Mouse (Mus musculus): ENCODE measurements around the gene Slc29a1. TPM values are rescaled to one million over a fixed set of nuclear protein-coding genes. Genes with fewer than 3 reads are reported as not detected.

The Slc29a1 gene
- polyA plus RNA-seq, 1 experiment from 2014 or later, result 33.2 TPM

GRCm38 (mm10) chr17:45617655-45618054 lies 18.2 kb upstream of the Slc29a1 start:
- no peak for ATAC-seq (ENCODE audit: low FRiP score, low TSS enrichment)
- 92% methylated on average over 6 of the region's 6 CpGs for WGBS
- Histone ChIP-seq H3K4me2 (ENCODE audit: low read length) (no peak overlapping the region), H3K4me3 (replicated peaks; ENCODE audit: low read depth, low read length) (no peak overlapping the region), H3K27ac (replicated peaks; ENCODE audit: low read depth, low read length) (no peak overlapping the region), H3K36me3 (ENCODE audit: control insufficient read depth, insufficient read depth, low read length) (no peaks in the 10 kb centered on the region), H3K27me3 (ENCODE audit: control insufficient read depth, insufficient read depth, low read length) (no peaks in the 10 kb centered on the region), H3K9ac (replicated peaks; ENCODE audit: low read length) (no peak overlapping the region), H3K4me1 (ENCODE audit: control insufficient read depth, insufficient read depth, low read length) (no peaks in the 10 kb centered on the region), H3K9me3 (ENCODE audit: control insufficient read depth, low read length) (no peaks in the 10 kb centered on the region)
- no peak for DNase-seq

DNA sequence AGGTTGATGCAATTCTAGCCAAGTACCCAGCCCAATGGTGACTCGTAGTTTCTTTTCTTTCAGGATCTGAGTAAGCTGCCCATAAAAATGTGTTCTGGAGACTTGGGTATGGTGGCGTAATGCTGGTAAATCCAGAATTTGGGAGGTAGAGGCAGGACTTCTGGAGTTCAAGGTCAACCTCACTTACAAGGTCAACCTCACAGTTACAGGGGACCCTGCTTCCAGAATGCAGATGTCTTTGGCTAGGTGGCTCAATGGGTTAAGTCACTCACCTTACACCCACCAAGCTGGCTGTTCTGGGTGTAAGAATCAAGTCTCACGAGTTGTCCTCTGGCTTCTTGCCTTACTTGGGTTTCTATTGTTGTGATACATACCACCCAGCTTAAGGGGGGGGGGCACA lies 17.3 kb upstream of the Slc29a1 start:
- Histone ChIP-seq H3K4me3 (replicated peaks; ENCODE audit: low read depth, low read length) (no peak overlapping the region), H3K27ac (replicated peaks; ENCODE audit: low read depth, low read length) (no peak overlapping the region), H3K9ac (replicated peaks; ENCODE audit: low read length) (no peak overlapping the region), H3K27me3 (ENCODE audit: control insufficient read depth, insufficient read depth, low read length) (no peaks in the 10 kb centered on the region), H3K36me3 (ENCODE audit: control insufficient read depth, insufficient read depth, low read length) (no peaks in the 10 kb centered on the region), H3K4me1 (ENCODE audit: control insufficient read depth, insufficient read depth, low read length) (no peaks in the 10 kb centered on the region), H3K9me3 (ENCODE audit: control insufficient read depth, low read length) (no peaks in the 10 kb centered on the region), H3K4me2 (ENCODE audit: low read length) (no peak overlapping the region)
- WGBS, result 84% methylated on average over 3 of the region's 3 CpGs
- ATAC-seq (ENCODE audit: low FRiP score, low TSS enrichment) (no peak), DNase-seq (no peak)

DNA sequence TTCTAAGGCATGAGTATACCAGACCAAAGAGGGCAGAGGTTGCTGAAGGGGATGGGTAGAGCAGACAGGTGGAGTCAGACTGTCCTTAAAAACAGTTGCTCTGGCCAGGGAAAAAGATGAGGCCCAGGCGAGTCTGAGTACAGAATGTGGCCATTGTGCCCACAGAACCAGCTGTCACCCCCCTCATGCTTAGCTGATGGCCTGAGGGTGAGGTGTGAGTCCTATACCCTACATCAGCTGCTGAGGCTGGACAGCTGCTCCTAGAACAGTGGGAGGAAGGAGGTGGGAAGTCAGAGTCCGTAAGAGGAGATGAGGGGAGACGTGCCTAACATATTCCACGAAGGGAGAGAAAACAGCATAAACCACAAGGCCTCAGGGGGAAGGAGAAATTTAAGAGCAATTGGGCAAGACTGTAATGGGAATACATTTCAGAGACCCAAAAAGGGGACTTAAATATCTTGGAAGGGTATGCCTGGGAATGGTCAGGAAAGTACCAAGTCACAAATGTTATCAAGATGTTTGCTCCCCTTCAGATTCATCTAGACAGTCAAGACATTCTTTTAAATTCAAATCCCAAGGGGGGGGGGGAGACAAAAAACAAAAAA lies 16.7 kb upstream of the Slc29a1 start:
- 73% methylated on average over 4 of the region's 4 CpGs for WGBS
- DNase-seq (no peak), ATAC-seq (ENCODE audit: low FRiP score, low TSS enrichment) (no peak)

GRCm38 (mm10) chr17:45612921-45613320 lies 13.5 kb upstream of the Slc29a1 start:
- Histone ChIP-seq H3K27ac (replicated peaks; ENCODE audit: low read depth, low read length) (no peak overlapping the region), H3K27me3 (ENCODE audit: control insufficient read depth, insufficient read depth, low read length) (no peaks in the 10 kb centered on the region), H3K4me1 (ENCODE audit: control insufficient read depth, insufficient read depth, low read length) (peaks cover 5% of the 10 kb centered on the region; the same call in 1 of the 2 replicates), H3K4me3 (replicated peaks; ENCODE audit: low read depth, low read length) (no peak overlapping the region), H3K9me3 (ENCODE audit: control insufficient read depth, low read length) (no peaks in the 10 kb centered on the region), H3K36me3 (ENCODE audit: control insufficient read depth, insufficient read depth, low read length) (no peaks in the 10 kb centered on the region), H3K9ac (replicated peaks; ENCODE audit: low read length) (no peak overlapping the region), H3K4me2 (ENCODE audit: low read length) (no peak overlapping the region)
- 86% methylated on average over 7 of the region's 7 CpGs for WGBS
- ATAC-seq (ENCODE audit: low FRiP score, low TSS enrichment) (no peak), DNase-seq (no peak)

More for the DNA sequence above, 16.7 kb upstream of the Slc29a1 start:
- Histone ChIP-seq H3K4me2 (ENCODE audit: low read length) (no peak overlapping the region), H3K4me1 (ENCODE audit: control insufficient read depth, insufficient read depth, low read length) (no peaks in the 10 kb centered on the region), H3K27ac (replicated peaks; ENCODE audit: low read depth, low read length) (no peak overlapping the region), H3K27me3 (ENCODE audit: control insufficient read depth, insufficient read depth, low read length) (no peaks in the 10 kb centered on the region), H3K9ac (replicated peaks; ENCODE audit: low read length) (no peak overlapping the region), H3K4me3 (replicated peaks; ENCODE audit: low read depth, low read length) (no peak overlapping the region), H3K36me3 (ENCODE audit: control insufficient read depth, insufficient read depth, low read length) (no peaks in the 10 kb centered on the region), H3K9me3 (ENCODE audit: control insufficient read depth, low read length) (no peaks in the 10 kb centered on the region)

DNA sequence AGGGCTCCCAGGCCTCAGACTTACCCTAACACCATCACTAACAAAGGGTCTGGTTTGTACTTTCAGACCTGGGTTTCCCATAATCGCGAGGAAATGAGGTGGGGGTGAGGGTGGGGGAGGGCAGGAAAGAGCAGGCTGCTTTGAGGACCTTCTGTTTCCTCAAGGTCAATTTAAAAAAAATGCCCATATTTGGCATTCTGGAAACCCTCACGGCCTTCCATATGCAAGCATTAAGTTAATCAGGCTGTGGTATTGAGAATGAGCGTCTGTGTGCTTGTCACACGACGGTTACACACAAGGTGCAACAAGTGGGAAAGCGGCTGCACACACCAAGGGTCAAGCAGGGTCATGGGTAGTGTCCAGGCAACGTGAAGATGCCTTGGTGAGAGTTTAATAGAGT lies 12.6 kb upstream of the Slc29a1 start:
- H3K27me3 ChIP-seq (ENCODE audit: control insufficient read depth, insufficient read depth, low read length), result no peaks in the 10 kb centered on the region
- no peak overlapping the region for H3K4me2 ChIP-seq (ENCODE audit: low read length)
- no peaks in the 10 kb centered on the region for H3K36me3 ChIP-seq (ENCODE audit: control insufficient read depth, insufficient read depth, low read length)
- no peak overlapping the region for H3K27ac ChIP-seq (replicated peaks; ENCODE audit: low read depth, low read length)
- DNase-seq (no peak), ATAC-seq (ENCODE audit: low FRiP score, low TSS enrichment) (no peak)
- 89% methylated on average over 8 of the region's 8 CpGs for WGBS
- no peak overlapping the region for H3K9ac ChIP-seq (replicated peaks; ENCODE audit: low read length)
- H3K9me3 ChIP-seq (ENCODE audit: control insufficient read depth, low read length), result no peaks in the 10 kb centered on the region
- no peak overlapping the region for H3K4me3 ChIP-seq (replicated peaks; ENCODE audit: low read depth, low read length)
- H3K4me1 ChIP-seq (ENCODE audit: control insufficient read depth, insufficient read depth, low read length), result peaks cover 5% of the 10 kb centered on the region; the same call in 1 of the 2 replicates

GRCm38 (mm10) chr17:45610144-45610866 lies 10.9 kb upstream of the Slc29a1 start:
- peaks cover 5% of the 10 kb centered on the region; the same call in 1 of the 2 replicates for H3K4me1 ChIP-seq (ENCODE audit: control insufficient read depth, insufficient read depth, low read length)
- no peak for DNase-seq

GRCm38 (mm10) chr17:45608396-45608795 lies 9.0 kb upstream of the Slc29a1 start:
- WGBS, result 92% methylated on average over 4 of the region's 4 CpGs
- Histone ChIP-seq H3K4me1 (ENCODE audit: control insufficient read depth, insufficient read depth, low read length) (peaks cover 5% of the 10 kb centered on the region; the same call in 1 of the 2 replicates), H3K4me2 (ENCODE audit: low read length) (no peak overlapping the region), H3K27me3 (ENCODE audit: control insufficient read depth, insufficient read depth, low read length) (no peaks in the 10 kb centered on the region), H3K36me3 (ENCODE audit: control insufficient read depth, insufficient read depth, low read length) (no peaks in the 10 kb centered on the region), H3K9ac (replicated peaks; ENCODE audit: low read length) (no peak overlapping the region), H3K4me3 (replicated peaks; ENCODE audit: low read depth, low read length) (no peak overlapping the region), H3K9me3 (ENCODE audit: control insufficient read depth, low read length) (no peaks in the 10 kb centered on the region), H3K27ac (replicated peaks; ENCODE audit: low read depth, low read length) (no peak overlapping the region)
- no peak for ATAC-seq (ENCODE audit: low FRiP score, low TSS enrichment)
- no peak for DNase-seq

More at GRCm38 (mm10) chr17:45610144-45610866, 10.9 kb upstream of the Slc29a1 start:
- ATAC-seq (ENCODE audit: low FRiP score, low TSS enrichment), result no peak
- H3K4me3 ChIP-seq (replicated peaks; ENCODE audit: low read depth, low read length), result no peak overlapping the region
- no peak overlapping the region for H3K27ac ChIP-seq (replicated peaks; ENCODE audit: low read depth, low read length)
- no peak overlapping the region for H3K9ac ChIP-seq (replicated peaks; ENCODE audit: low read length)
- H3K4me2 ChIP-seq (ENCODE audit: low read length), result no peak overlapping the region
- no peaks in the 10 kb centered on the region for H3K9me3 ChIP-seq (ENCODE audit: control insufficient read depth, low read length)
- WGBS, result 17% methylated on average over 5 of the region's 5 CpGs
- H3K36me3 ChIP-seq (ENCODE audit: control insufficient read depth, insufficient read depth, low read length), result no peaks in the 10 kb centered on the region
- no peaks in the 10 kb centered on the region for H3K27me3 ChIP-seq (ENCODE audit: control insufficient read depth, insufficient read depth, low read length)

- no peaks in the 10 kb centered on the region for H3K36me3 ChIP-seq (ENCODE audit: control insufficient read depth, insufficient read depth, low read length)
- DNase-seq (no peak), ATAC-seq (ENCODE audit: low FRiP score, low TSS enrichment) (no peak)
- no peak overlapping the region for H3K27ac ChIP-seq (replicated peaks; ENCODE audit: low read depth, low read length)
- peaks cover 5% of the 10 kb centered on the region; the same call in 1 of the 2 replicates for H3K4me1 ChIP-seq (ENCODE audit: control insufficient read depth, insufficient read depth, low read length)
- H3K27me3 ChIP-seq (ENCODE audit: control insufficient read depth, insufficient read depth, low read length), result 0 out of 2 replicates have a peak, but pooled peaks cover 2% of the 10 kb centered on the region
- no peak overlapping the region for H3K9ac ChIP-seq (replicated peaks; ENCODE audit: low read length)
- no peak overlapping the region for H3K4me3 ChIP-seq (replicated peaks; ENCODE audit: low read depth, low read length)
- WGBS, result 86% methylated on average over 15 of the region's 15 CpGs
- H3K9me3 ChIP-seq (ENCODE audit: control insufficient read depth, low read length), result no peaks in the 10 kb centered on the region
- H3K4me2 ChIP-seq (ENCODE audit: low read length), result no peak overlapping the region
Observed at GRCm38 (mm10) chr17:45606992-45607879, 7.8 kb upstream of the Slc29a1 start.

All from midbrain, embryonic 14.5 days (tissue).